In the genomic region with DNA sequence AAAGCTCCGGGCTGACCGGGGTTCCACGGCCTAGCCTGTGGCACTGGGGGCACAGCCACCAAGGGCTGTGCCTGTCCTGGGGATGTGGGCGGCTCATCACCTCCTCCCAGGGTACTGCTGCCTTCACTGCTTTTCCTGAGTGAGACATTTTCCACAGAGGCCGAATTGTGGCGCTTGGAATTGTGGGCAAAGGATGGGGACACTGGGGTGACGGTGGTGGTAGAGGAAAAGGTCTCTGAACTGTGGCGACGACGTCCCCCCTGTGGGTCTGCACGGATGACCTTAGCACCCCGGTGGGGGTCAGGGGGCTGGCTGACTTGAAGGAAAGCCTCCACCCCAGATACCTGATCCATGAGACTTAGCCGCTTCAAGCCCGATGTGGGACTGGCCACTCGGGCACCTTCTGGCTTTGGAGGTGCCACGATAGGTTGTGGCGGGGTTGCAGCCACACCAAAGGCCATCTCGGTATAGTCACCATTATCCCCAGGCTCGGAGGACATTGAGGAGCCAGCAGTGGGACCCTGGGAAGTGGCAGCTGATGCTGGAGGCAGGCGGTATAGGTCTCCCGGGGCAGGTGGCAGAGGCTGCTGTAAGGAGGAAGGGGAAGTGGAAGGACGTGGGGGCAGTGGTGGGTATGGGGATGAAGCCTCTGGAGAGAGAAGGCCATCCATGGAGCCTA, we compare ENCODE assay signal across 8 mouse cellular contexts. TPM values are rescaled to one million over a fixed set of nuclear protein-coding genes. Genes with fewer than 3 reads are reported as not detected.
A peak's percentile ranks its signal among the peaks of the same experiment; 100 is the strongest.
DNase-seq lines count a peak whose midpoint lies in the region; ATAC-seq and TF ChIP-seq lines count a peak whose summit lies in the region.

No protein-coding gene starts in this region.

- 62% methylated on average over 22 of the region's 22 CpGs for WGBS in heart, embryonic 14.5 days
- 68% methylated on average over 22 of the region's 22 CpGs for WGBS in liver, postnatal 0 days (ENCODE audit: insufficient replicate concordance)

- DNase-seq in heart, postnatal 36 days = no peak
- DNase-seq in cerebellum, adult 18-20 months = peak; percentile 29 to 46
- peak; percentile 27 for DNase-seq in heart, postnatal 4 days
- no peak for DNase-seq in liver, postnatal 0 days
- DNase-seq in c-Kit-positive CD71-positive TER-119-positive erythroid progenitor cells, embryonic 14.5 days (ENCODE audit: low spot score) = no peak
- DNase-seq in right cerebral cortex, postnatal 14 days = no peak
- no peak for DNase-seq in frontal cortex, postnatal 10 days (ENCODE audit: low spot score in 2 of 2)

- no peak for TF ChIP-seq EP300 in liver, postnatal 0 days (IDR thresholded peaks at IDR 0.05; ENCODE audit: low read depth)

- intact Hi-C loops in heart, postnatal 36 days (cut with DNase I) = loop anchor here (5.0 kb wide), 5 partner anchors 58 to 353 kb away; no protein-coding TSS in a partner anchor

- TF ChIP-seq CTCF in liver, postnatal 0 days (IDR thresholded peaks at IDR 0.05; ENCODE audit: low read depth) = no peak

- H3K27me3 ChIP-seq in heart, embryonic 14.5 days (ENCODE audit: control insufficient read depth, insufficient read depth, low read length) = 0 out of 2 replicates have a peak, but pooled peaks cover 3% of the 10 kb centered on the region
- no peaks in the 10 kb centered on the region for H3K27me3 ChIP-seq in liver, postnatal 0 days (ENCODE audit: insufficient read depth, low read length)

- peak overlapping the region; percentile 68 to 84 for H3K4me3 ChIP-seq in heart, embryonic 14.5 days (ENCODE audit: control insufficient read depth in 1 of 2, insufficient read depth in 1 of 2, low read depth in 1 of 2, low read length in 2 of 2)
- peak overlapping the region; percentile 72 for H3K4me3 ChIP-seq in liver, postnatal 0 days (ENCODE audit: low read depth, low read length)

- peaks cover 17% of the 10 kb centered on the region for H3K36me3 ChIP-seq in heart, embryonic 14.5 days (ENCODE audit: control insufficient read depth, insufficient read depth, low read length)
- H3K36me3 ChIP-seq in liver, postnatal 0 days (replicated peaks; ENCODE audit: insufficient read depth, low read length) = peaks cover 34% of the 10 kb centered on the region

- peak overlapping the region; percentile 34 to 78; a peak in 3 of 4 replicates for H3K27ac ChIP-seq in heart, embryonic 14.5 days (replicated peaks in 1 of 2; ENCODE audit: control insufficient read depth in 1 of 2, insufficient read depth in 1 of 2, low read depth in 2 of 2, low read length in 2 of 2)
- peak overlapping the region; percentile 99 for H3K27ac ChIP-seq in liver, postnatal 0 days (ENCODE audit: low read depth)

- no peaks in the 10 kb centered on the region for H3K9me3 ChIP-seq in heart, embryonic 14.5 days (ENCODE audit: control insufficient read depth, low read length)
- H3K9me3 ChIP-seq in liver, postnatal 0 days (ENCODE audit: low read length) = no peaks in the 10 kb centered on the region

- peak overlapping the region; percentile 97 for H3K9ac ChIP-seq in heart, embryonic 14.5 days (ENCODE audit: low read length)
- peak overlapping the region; percentile 90 for H3K9ac ChIP-seq in liver, postnatal 0 days (replicated peaks)

- peak overlapping the region; percentile 93 for H3K4me2 ChIP-seq in heart, embryonic 14.5 days (ENCODE audit: low read length)
- peak overlapping the region; percentile 82 for H3K4me2 ChIP-seq in liver, postnatal 0 days (ENCODE audit: low read depth, low read length)

- no peak for ATAC-seq in heart, embryonic 14.5 days (ENCODE audit: insufficient number of reproducible peaks, insufficient read depth, low FRiP score, low read depth)
- no peak for ATAC-seq in liver, postnatal 0 days

- H3K4me1 ChIP-seq in heart, embryonic 14.5 days (ENCODE audit: control insufficient read depth in 2 of 2, insufficient read depth in 2 of 2, low read length in 2 of 2) = peaks cover 32 to 67% of the 10 kb centered on the region in 2 experiments
- H3K4me1 ChIP-seq in liver, postnatal 0 days (ENCODE audit: insufficient read depth) = peaks cover 25% of the 10 kb centered on the region

RNA-seq across cellular contexts. Expression of gene Irs2, which starts 3.3 kb away (rescaled TPM):
- polyA plus RNA-seq in heart, embryonic 14.5 days (2014; fragmentation: Nextera tagmentation; extraction: Ambion mirVana) = 4.1 and 4.5 TPM in 2 replicates
- 10 to 100 TPM; 13.2 to 33.5 TPM for total RNA-seq in heart, postnatal 36 days (2021)
- 10 to 100 TPM; 39.5 to 47.6 TPM for total RNA-seq in heart, postnatal 4 days (2021)
- polyA plus RNA-seq in liver, postnatal 0 days (2015; fragmentation: Nextera tagmentation; extraction: Ambion mirVana) = 4.4 and 5.7 TPM in 2 replicates

Comparison
In these comparisons a context has a peak if more than half of its experiments do, and no peak if none do; other contexts are left out.
1. DNase-seq: peak in cerebellum, adult 18-20 months (2 of 2) and heart, postnatal 4 days (single experiment); none in heart, postnatal 36 days (0 of 2), liver, postnatal 0 days (single experiment), c-Kit-positive CD71-positive TER-119-positive erythroid progenitor cells, embryonic 14.5 days (single experiment), right cerebral cortex, postnatal 14 days (single experiment) and frontal cortex, postnatal 10 days (0 of 2).